Mouse (Mus musculus): ENCODE data around the gene Yod1.

Gene Yod1

GRCm38 (mm10) chr1:130770487-130770886 is 53.4 kb downstream of the Yod1 start:
- DNase-seq (ENCODE audit: low spot score) = no peak

GRCm38 (mm10) chr1:130770981-130771494 is 53.9 kb downstream of the Yod1 start:
- no peak for DNase-seq (ENCODE audit: low spot score)

Measured in layer of hippocampus, adult 9-10 months (tissue).